Mouse (Mus musculus): ENCODE measurements around the gene Slc38a11.

DNA sequence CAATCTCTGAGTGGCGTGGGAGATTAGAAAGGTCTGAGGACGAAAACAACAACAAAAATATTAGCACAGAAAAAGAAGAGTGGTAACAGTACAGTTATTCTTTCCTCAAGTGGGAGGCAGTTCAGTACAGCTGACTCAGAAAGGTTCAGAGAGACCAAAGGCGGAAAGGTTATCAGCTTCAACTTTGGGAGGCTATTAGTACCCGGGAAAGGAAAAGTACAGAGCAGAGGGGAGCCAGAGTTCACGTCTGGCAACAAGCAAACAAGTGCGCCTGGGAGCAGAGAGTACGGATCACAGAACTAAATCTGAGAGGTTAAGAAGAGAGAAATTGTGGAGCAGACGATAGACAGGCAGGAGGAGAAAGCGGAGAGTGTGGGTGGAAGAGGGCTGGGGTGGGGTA is 29.7 kb downstream of the Slc38a11 start:
- TF ChIP-seq NELFE (IDR thresholded peaks at IDR 0.05; ENCODE audit: low read depth, low read length) (no peak), USF1 (IDR thresholded peaks at IDR 0.05; ENCODE audit: low read depth, low read length) (no peak), POLR2A (IDR thresholded peaks at IDR 0.05; ENCODE audit: low read depth, low read length) (no peak)

All from CH12.LX (cell line).